ENCODE assay signal across 23 mouse cellular contexts in the genomic region with DNA sequence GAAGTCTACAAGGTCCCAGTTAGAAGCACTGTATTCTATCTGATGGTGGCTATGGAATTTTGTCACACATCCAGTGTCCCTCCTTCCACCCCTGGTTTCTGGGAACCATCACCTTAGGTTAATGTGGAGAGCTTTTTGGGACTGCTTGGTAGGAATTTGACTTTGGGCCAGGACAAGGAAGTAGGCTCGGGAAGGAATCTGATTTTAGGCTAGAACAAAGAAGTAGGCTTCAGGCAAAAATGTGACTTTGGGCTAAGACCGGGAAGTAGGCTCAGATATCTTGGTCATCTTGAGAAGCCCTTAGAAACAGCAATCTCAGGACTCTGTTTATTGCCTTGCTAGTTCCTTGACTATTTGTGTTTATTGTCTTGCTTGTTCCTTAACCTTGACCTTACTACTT.
"Had no signal": no experiment of that assay in that cellular context is flagged by ENCODE, and none has a peak within 500 bp of the region (broad histone marks: within the 10 kb centered on the region; RNA-seq: fewer than 3 reads in every experiment).

No protein-coding gene starts in this region.

- H3K4me3 ChIP-seq: heart, adult 2 months; heart, embryonic 13.5 days; heart, embryonic 15.5 days; hindbrain, embryonic 13.5 days; hindbrain, embryonic 15.5 days; limb, embryonic 13.5 days; limb, embryonic 15.5 days; liver, embryonic 13.5 days; liver, embryonic 15.5 days had no signal

- H3K4me2 ChIP-seq: heart, embryonic 11.5 days; heart, embryonic 13.5 days; heart, embryonic 15.5 days; hindbrain, embryonic 13.5 days; hindbrain, embryonic 15.5 days; limb, embryonic 13.5 days; limb, embryonic 15.5 days; liver, embryonic 13.5 days; liver, embryonic 15.5 days had no signal

- H3K9me3 ChIP-seq: heart, embryonic 13.5 days; heart, embryonic 15.5 days; hindbrain, embryonic 13.5 days; hindbrain, embryonic 15.5 days; limb, embryonic 13.5 days; limb, embryonic 15.5 days; liver, embryonic 13.5 days; liver, embryonic 15.5 days had no signal

- H3K36me3 ChIP-seq: heart, embryonic 13.5 days; heart, embryonic 15.5 days; hindbrain, embryonic 13.5 days; hindbrain, embryonic 15.5 days; limb, embryonic 13.5 days; limb, embryonic 15.5 days; liver, embryonic 13.5 days; liver, embryonic 15.5 days had no signal

- ATAC-seq: hindbrain, postnatal 0 days; intestine, postnatal 0 days had no signal

- H3K4me1 ChIP-seq: limb, embryonic 15.5 days had no signal

- DNase-seq: gastrocnemius, postnatal 14 days; gastrocnemius, postnatal 36 days; heart, adult 2 months; heart, postnatal 14 days; heart, postnatal 36 days; kidney, adult 18-20 months; kidney, adult 8-10 months; kidney, postnatal 14 days; kidney, postnatal 36 days; layer of hippocampus, adult 9-11 months; layer of hippocampus, postnatal 36 days; left cerebral cortex, postnatal 4 days; liver, embryonic 13.5 days had no signal

- H3K27ac ChIP-seq: heart, adult 2 months; heart, embryonic 13.5 days; heart, embryonic 15.5 days; hindbrain, embryonic 13.5 days; hindbrain, embryonic 15.5 days; hindbrain, postnatal 0 days; limb, embryonic 13.5 days; limb, embryonic 15.5 days; liver, embryonic 13.5 days; liver, embryonic 15.5 days had no signal

- H3K9ac ChIP-seq: heart, embryonic 13.5 days; heart, embryonic 15.5 days; hindbrain, embryonic 13.5 days; hindbrain, embryonic 15.5 days; limb, embryonic 13.5 days; limb, embryonic 15.5 days; liver, embryonic 13.5 days; liver, embryonic 15.5 days had no signal

- H3K27me3 ChIP-seq: heart, embryonic 13.5 days; heart, embryonic 15.5 days; hindbrain, embryonic 13.5 days; hindbrain, embryonic 15.5 days; limb, embryonic 13.5 days; limb, embryonic 15.5 days; liver, embryonic 13.5 days; liver, embryonic 15.5 days had no signal
